Mouse (Mus musculus) forebrain, postnatal 0 days (tissue): ENCODE results near the gene Kif21b. TPM values are rescaled to one million over a fixed set of nuclear protein-coding genes. Genes with fewer than 3 reads are reported as not detected.

Experiments
- ATAC-seq: fragments of 200-750 bp; cut with Nextera tagmentation; 2 replicates; pipeline ENCODE4 v1.8.0; 2017; ENCODE audit warnings: mild to moderate bottlenecking, moderate library complexity
- DNase-seq: peaks from one replicate; pipeline ENCODE4 v3.0.0-alpha.2; 2015
- H3K27ac ChIP-seq: fragments of 300-500 bp; sonication (generic); 2 replicates; pipeline ENCODE4 v1.5.1; 2014; ENCODE audit warnings: low read depth, mild to moderate bottlenecking, antibody characterized with exemption, low read length, moderate library complexity, mixed read lengths
- H3K27me3 ChIP-seq: fragments of 300-500 bp; sonication (generic); 2 replicates; pipeline ENCODE4 v1.6.1; 2014; ENCODE audit warnings: mild to moderate bottlenecking, low read length, mixed read lengths; ENCODE audit not compliant: insufficient read depth
- H3K36me3 ChIP-seq: fragments of 300-500 bp; sonication (generic); 2 replicates; pipeline ENCODE4 v1.6.1; 2014; ENCODE audit warnings: mild to moderate bottlenecking, moderate library complexity; ENCODE audit not compliant: insufficient read depth
- H3K4me1 ChIP-seq: fragments of 300-500 bp; sonication (generic); 2 replicates; pipeline ENCODE4 v1.6.1; 2014; ENCODE audit warnings: antibody characterized with exemption; ENCODE audit not compliant: insufficient read depth
- H3K4me2 ChIP-seq: fragments of 300-500 bp; sonication (generic); 2 replicates; pipeline ENCODE4 v1.6.1; 2014; ENCODE audit warnings: low read depth, mild to moderate bottlenecking, moderate library complexity
- H3K4me3 ChIP-seq: fragments of 300-500 bp; sonication (generic); 2 replicates; pipeline ENCODE4 v1.5.1; 2014; ENCODE audit warnings: low read depth, low read length, mixed read lengths
- H3K9ac ChIP-seq: fragments of 300-500 bp; sonication (generic); 2 replicates; pipeline ENCODE4 v1.6.1; 2014; ENCODE audit warnings: mild to moderate bottlenecking
- H3K9me3 ChIP-seq: fragments of 300-500 bp; sonication (generic); 2 replicates; pipeline ENCODE4 v1.6.1; 2016; ENCODE audit warnings: low read length
- CTCF ChIP-seq: sonication (generic); IDR thresholded peaks from 2 replicates; pipeline ENCODE4 v1.5.1; 2016; ENCODE audit warnings: antibody characterized with exemption, control low read depth, low read depth
- WGBS: fragments of 180-500 bp; shearing (Covaris S2); extraction: QIAGEN DNeasy Blood & Tissue Kit; methylation state at CpG from one replicate; pipeline ENCODE4 v1.1.7; 2014; 5-methylcytosine and 5-hydroxymethylcytosine counted together
- polyA plus RNA-seq: library from polyadenylated mRNA; unstranded; fragments of >200 nt; fragmentation: Nextera tagmentation; extraction: Ambion mirVana; gene quantifications from 2 replicates; pipeline ENCODE4 v1.2.1, GENCODE M21; 2015
- total RNA-seq: library from RNA; depleted of rRNA; stranded (reverse); fragments of >200 nt; gene quantifications from 2 replicates; pipeline ENCODE4 v1.2.3, GENCODE M21; 2014

Kif21b gene
- total and polyA plus RNA-seq, 2 experiments from 2014 or later = 29.2 to 135 TPM

DNA sequence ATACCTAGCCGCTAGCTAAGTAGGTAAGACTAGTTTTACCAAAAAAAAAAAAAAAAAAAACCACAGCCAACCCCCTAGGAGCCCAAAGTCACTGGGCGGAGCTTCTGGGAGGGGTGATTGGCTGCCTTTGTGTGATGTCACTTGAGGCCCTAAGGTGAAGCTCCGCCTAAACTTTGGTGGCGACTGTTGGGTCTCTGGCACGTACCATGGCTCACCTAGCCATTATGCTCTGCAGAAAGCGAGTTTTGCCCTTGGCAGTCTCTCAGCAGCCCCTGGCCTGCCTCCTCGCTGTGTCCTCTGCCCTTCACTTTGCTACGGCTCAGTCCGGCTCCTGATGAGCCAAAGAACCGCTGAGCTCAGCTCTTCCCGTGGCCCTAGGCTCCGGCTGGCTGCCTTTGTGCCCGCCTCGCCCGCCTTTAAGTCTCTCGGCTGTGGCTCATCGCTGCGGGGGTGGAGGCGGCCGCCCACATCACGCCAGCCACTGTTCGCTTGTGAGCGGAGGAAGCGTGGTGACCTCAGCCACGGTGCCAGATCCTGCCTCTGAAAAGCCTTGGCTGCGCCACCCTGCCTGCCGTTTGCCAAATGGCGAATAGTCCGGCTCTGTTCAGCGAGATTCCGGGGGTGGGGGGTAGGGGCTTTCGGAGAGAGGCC lies 8.9 kb downstream of the Kif21b start:
- peak; percentile 79 for DNase-seq
- peak overlapping the region; percentile 61 for H3K9ac ChIP-seq
- H3K27me3 ChIP-seq = no peaks in the 10 kb centered on the region
- no peak for TF ChIP-seq CTCF
- no peaks in the 10 kb centered on the region; the same call in 1 of the 2 replicates for H3K36me3 ChIP-seq
- peaks cover 83% of the 10 kb centered on the region for H3K4me1 ChIP-seq
- H3K4me3 ChIP-seq = peak overlapping the region; percentile 39
- ATAC-seq = peak; percentile 72
- peak overlapping the region; percentile 80 for H3K4me2 ChIP-seq
- no peaks in the 10 kb centered on the region for H3K9me3 ChIP-seq
- peak overlapping the region; percentile 80 for H3K27ac ChIP-seq
- WGBS = 1% methylated on average over 32 of the region's 32 CpGs

DNA sequence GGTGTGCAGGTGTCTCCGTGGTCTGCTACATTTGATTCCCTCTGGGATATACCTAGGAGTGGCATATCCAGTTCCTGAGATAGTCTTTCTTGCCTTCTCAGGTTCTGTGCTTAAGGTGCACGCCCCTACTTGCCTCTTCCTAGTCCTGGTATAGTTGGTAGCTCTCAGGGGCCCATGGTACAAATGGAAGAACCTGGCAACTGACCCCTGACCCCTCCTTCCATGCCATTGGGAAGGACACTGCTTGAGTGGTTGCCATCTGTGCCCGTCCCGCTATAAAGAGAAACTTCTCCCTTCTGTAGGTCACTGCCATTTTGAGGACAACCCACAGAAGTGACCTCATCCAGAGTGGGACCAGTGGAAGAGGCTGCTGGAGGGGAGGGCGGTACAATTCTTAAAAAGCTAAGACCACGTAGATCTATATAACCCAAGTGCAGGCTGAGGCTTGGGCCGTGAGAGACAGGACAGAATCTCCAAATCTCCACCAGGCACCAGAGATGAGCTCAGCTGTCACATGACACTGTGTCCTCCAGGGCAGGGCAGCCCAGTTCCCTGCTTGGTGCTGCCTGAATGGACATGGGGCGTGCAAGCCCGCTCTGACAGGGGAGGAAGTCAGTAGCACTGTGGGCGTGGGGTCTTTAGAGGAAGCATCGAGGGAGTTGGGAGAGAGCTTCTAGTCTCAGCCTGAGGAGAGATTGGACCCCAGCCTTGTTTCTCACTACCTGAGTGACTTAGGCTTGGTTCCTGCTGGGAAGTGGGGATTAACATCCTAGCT lies 10.2 kb downstream of the Kif21b start:
- WGBS = 84% methylated on average over 11 of the region's 11 CpGs
- no peak overlapping the region for H3K4me3 ChIP-seq
- peak overlapping the region; percentile 30; the same call in 1 of the 2 replicates for H3K27ac ChIP-seq
- no peak for DNase-seq
- no peak overlapping the region; the same call in 1 of the 2 replicates for H3K9ac ChIP-seq
- peaks cover 9% of the 10 kb centered on the region for H3K36me3 ChIP-seq
- peaks cover 71% of the 10 kb centered on the region for H3K4me1 ChIP-seq
- no peak for ATAC-seq
- no peak for TF ChIP-seq CTCF
- H3K9me3 ChIP-seq = no peaks in the 10 kb centered on the region
- H3K27me3 ChIP-seq = no peaks in the 10 kb centered on the region
- H3K4me2 ChIP-seq = no peak overlapping the region

DNA sequence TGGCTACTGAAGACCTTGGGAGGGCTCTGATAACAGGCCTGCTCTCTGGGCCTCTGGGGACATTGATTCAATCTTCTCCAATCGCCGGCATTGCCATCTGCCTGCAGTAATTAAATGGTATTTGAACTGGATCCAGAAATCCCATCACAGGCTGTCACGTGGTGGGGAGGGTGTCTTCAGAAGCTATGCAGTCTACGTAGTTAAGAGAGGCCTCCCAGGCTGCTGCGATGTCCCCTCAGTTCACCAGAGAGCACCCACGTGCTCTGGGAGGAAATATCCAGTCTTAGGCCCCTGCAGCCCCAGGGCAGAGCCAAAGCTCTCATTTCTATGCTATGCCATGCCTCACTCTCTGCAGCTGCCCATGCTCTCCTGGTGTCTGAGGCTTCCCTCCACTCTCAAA lies 11.1 kb downstream of the Kif21b start:
- DNase-seq = peak; percentile 72
- peaks cover 16% of the 10 kb centered on the region for H3K36me3 ChIP-seq
- no peak for TF ChIP-seq CTCF
- no peaks in the 10 kb centered on the region for H3K27me3 ChIP-seq
- peak overlapping the region; percentile 30; the same call in 1 of the 2 replicates for H3K27ac ChIP-seq
- WGBS = 4% methylated on average over 6 of the region's 6 CpGs
- peak; percentile 42 for ATAC-seq
- no peaks in the 10 kb centered on the region for H3K9me3 ChIP-seq
- no peak overlapping the region for H3K4me2 ChIP-seq
- peaks cover 62% of the 10 kb centered on the region for H3K4me1 ChIP-seq
- H3K4me3 ChIP-seq = no peak overlapping the region
- peak overlapping the region; percentile 10; the same call in 1 of the 2 replicates for H3K9ac ChIP-seq

DNA sequence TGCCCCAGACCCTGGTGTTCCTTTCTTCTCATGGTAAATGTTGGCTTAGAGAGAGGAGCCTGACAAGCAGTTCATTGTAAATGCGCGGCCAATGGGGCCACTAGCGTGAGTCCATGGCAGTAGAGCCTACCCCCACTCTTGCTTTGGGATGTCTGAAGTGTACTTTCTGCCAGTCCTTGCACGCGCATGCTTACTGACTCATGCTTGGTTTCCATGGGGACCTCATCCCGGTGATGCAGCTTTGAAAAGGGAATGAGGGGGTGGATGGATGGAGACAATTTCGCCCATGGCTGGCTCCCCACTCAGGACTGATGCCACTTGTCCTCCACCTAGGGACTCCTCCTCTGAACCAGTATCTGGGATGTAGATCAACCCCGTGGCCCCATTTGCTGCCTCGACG lies 12.3 kb downstream of the Kif21b start:
- Histone ChIP-seq H3K9me3 (no peaks in the 10 kb centered on the region), H3K4me3 (no peak overlapping the region), H3K36me3 (peaks cover 28% of the 10 kb centered on the region), H3K4me1 (peaks cover 53% of the 10 kb centered on the region), H3K9ac (no peak overlapping the region), H3K27ac (no peak overlapping the region; the same call in 1 of the 2 replicates), H3K27me3 (no peaks in the 10 kb centered on the region), H3K4me2 (no peak overlapping the region)
- DNase-seq = peak; percentile 42
- TF ChIP-seq CTCF = no peak
- WGBS = 55% methylated on average over 10 of the region's 10 CpGs
- ATAC-seq = peak; percentile 44

DNA sequence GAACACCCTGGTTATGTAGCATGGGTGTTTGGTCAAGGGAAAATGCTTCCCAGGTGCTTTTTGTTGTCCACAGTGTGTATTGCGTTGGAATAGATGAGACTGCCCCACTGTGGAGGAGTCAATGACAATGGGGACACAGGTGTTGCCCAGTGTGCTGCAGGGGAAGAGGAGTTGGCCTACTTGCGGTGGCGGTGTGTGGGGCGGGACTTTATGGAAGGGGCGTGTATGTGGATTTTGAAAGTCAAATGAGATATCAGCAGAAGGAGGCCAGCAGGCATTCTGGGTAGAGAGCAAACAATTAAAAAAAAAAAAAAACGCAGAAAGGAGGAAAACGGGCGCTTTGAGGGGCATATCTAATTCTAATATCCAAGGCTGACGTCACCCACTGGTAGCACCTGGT lies 18.5 kb downstream of the Kif21b start:
- Histone ChIP-seq H3K27me3 (no peaks in the 10 kb centered on the region), H3K4me2 (no peak overlapping the region), H3K36me3 (peaks cover 89% of the 10 kb centered on the region), H3K9ac (no peak overlapping the region), H3K4me1 (no peaks in the 10 kb centered on the region), H3K27ac (no peak overlapping the region), H3K4me3 (no peak overlapping the region), H3K9me3 (no peaks in the 10 kb centered on the region)
- ATAC-seq (no peak), DNase-seq (no peak)
- WGBS = 78% methylated on average over 9 of the region's 9 CpGs
- no peak for TF ChIP-seq CTCF

DNA sequence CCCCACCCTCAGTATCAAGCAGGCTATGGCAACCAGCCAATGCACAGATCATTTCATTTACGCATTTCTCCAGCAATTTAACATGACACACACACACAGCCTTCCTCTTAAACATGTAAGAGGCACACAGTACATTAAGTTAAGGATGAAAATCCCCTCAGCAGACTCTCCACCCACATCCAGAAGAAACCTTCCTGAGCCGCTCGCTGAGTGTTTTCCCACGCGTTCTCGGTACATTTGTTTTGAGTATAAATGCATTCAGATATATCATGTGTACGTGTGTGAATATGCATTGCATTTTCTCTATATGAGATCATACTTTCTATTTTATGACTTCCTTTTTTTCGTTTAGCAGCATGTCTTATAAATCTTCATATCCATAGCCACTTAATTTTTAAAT lies 20.2 kb downstream of the Kif21b start:
- Histone ChIP-seq H3K27ac (no peak overlapping the region), H3K36me3 (peaks cover 96% of the 10 kb centered on the region), H3K4me1 (no peaks in the 10 kb centered on the region), H3K9me3 (no peaks in the 10 kb centered on the region), H3K27me3 (no peaks in the 10 kb centered on the region), H3K9ac (no peak overlapping the region), H3K4me3 (no peak overlapping the region), H3K4me2 (no peak overlapping the region)
- no peak for DNase-seq
- ATAC-seq = no peak
- TF ChIP-seq CTCF = no peak
- 79% methylated on average over 8 of the region's 8 CpGs for WGBS

DNA sequence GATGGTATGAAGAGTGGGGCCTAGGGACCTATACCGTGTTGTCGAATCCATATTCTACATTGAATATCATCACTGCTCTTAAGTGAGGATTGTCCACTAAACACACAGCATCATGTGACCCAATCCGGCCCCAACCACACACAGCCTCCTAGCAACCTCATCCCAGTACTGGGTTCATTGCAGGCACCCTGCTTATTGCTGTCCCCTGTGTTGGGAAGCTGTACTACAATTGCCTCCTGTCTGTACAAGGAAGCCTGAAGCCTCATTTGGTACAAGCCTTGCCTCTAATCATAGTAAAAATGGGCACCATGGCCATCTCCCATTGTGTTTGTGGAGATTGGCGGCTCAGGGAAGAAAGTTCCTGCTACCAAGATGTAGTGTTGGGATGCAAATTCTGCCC lies 25.1 kb downstream of the Kif21b start:
- no peaks in the 10 kb centered on the region for H3K27me3 ChIP-seq
- H3K4me1 ChIP-seq = no peaks in the 10 kb centered on the region
- H3K9ac ChIP-seq = no peak overlapping the region
- 92% methylated on average over 4 of the region's 4 CpGs for WGBS
- no peak overlapping the region for H3K4me2 ChIP-seq
- H3K27ac ChIP-seq = no peak overlapping the region
- peak; percentile 43 for TF ChIP-seq CTCF
- no peaks in the 10 kb centered on the region for H3K9me3 ChIP-seq
- no peak overlapping the region for H3K4me3 ChIP-seq
- DNase-seq (no peak), ATAC-seq (peak; percentile 47; the same call in 1 of the 2 replicates)
- H3K36me3 ChIP-seq = peaks cover 97% of the 10 kb centered on the region
